Mouse (Mus musculus): ENCODE measurements at regions not wholly inside any gene's neighbourhood (a gene's known extent, or its start where the extent isn't known, plus 50 kb on each side); places are given as distances from the start of the nearest gene placed in this dataset.

DNA sequence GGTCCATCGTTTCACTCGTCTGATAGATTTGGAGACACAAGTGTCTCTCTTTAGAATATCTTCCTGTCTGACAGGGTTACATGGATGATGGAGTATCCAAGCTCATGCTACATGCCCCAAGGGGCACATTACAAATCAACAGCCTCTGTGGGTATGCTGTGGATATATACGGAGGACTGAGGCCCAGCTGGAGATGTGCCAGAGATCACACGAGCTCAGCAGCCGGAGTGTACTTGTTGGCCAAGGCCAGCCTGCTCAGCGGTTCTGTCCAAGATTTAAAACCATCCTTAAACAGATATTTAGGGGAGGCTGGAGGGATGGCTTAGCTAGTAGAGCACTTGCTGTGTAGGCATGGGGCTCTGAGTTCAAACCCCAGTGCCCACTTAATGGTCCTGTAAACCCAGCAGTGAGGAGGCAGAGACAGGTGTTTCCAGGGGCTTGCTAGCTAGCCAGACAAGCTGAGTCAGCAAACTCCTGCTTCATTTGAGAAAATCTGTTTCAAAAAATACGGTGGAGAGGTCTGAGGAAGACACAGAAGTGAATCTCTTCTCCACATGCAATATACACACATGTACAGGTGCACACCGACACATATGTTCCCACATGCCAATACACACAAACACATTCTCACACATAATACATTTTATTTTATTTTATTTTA is 85.6 kb upstream of the Aldh1b1 start:
- DNase-seq (ENCODE audit: low spot score): no peak

DNA sequence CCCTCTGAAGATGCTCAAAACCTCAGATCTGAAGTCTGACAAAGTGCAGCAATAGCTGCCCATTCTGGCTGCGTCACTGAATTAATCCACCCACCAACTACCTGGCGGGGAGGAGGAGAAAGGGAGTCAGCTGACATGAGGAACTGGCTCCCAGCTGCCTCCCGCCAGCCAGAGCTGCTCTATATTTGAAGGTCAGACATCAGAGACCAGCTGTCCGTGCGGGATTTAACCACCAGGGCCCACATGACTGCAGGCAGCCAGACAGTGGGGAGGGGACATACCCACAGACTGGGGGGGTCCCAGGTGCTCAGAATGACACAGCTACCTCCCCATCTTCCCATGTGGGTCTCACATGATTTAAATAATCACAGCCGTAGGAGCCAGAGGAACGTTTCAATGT is 94.8 kb upstream of the Aldh1b1 start:
- DNase-seq (ENCODE audit: low spot score): no peak

DNA sequence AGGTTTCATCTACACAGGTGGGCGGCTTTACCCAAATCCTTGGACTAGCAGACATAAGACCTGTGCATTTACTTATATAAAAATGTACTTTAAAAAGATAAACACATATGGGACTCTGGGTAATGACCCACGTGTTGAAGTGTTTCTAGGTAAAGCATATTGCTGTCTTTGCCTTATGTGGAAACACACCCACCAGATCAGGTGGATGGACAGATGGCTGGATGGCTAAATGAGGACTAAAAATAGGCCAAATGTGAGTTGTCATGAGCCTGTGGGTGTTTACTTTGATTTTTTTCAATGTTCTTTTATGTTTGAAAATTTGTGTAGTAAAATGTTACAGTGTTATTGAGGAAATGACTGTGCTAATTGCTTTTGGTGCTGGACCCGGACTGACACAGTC is 99.2 kb upstream of the Aldh1b1 start:
- DNase-seq (ENCODE audit: low spot score): no peak

DNA sequence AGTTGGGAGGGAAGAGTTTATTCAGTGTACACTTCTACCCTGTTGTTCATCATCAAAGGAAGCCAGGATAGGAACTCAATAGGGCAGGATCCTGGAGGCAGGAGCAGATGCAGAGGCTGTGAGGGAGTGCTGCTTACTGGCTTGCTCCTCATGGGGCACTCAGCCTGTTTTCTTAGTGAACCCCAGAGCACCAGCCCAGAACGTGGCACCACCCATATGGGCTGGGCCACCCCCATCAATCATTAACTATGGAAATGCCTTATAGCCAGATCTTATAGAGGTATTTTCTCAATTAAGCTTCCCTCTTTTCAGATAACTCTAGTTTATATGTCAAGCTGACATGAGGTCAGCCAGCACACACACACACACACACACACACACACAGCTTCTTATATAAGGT is 103.6 kb upstream of the Aldh1b1 start:
- no peak for DNase-seq (ENCODE audit: low spot score)

DNA sequence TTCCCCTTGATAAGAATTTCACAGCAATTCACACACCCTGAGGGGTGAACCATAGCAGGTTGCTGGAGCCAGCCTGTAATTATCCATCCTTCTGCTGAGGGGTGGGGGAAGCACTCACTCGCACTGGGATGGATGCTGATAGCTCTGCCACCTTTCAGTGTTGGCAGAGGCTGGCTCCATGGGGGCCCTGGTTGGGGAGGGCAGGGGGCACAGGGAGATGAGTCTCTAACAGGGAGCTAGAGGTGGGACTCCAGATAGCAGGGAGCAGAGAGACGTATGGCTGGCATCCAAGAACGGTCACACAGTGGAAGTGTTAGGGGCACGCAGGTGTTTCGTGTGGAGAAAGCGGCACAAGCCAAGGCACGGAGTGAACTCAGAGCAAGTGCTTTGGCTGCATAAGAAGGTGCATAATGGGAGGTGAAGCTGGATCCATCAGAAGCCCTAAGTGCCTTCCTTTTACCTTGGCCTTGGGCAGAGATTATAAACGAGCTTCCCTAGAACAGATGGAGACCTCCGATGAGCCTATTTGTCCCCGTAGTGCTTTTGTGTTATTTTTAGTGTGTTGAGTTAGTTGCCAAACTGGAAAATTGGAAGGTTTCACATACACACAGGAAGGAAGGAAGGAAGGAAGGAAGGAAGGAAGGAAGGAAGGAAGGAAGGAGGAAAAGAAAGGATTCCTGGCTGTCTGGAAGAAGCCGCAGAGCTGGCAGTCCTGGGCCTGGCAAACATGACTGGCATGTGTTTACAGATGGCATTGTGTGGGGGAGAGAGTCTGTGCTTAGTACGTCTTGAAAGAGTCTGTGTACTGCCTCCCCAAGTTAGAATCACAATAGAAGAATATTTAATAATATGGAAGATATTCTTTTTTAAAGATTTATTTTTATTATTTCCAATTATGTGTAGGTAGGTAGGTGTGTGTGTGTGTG is 108.6 kb upstream of the Aldh1b1 start:
- no peak for DNase-seq (ENCODE audit: low spot score)

DNA sequence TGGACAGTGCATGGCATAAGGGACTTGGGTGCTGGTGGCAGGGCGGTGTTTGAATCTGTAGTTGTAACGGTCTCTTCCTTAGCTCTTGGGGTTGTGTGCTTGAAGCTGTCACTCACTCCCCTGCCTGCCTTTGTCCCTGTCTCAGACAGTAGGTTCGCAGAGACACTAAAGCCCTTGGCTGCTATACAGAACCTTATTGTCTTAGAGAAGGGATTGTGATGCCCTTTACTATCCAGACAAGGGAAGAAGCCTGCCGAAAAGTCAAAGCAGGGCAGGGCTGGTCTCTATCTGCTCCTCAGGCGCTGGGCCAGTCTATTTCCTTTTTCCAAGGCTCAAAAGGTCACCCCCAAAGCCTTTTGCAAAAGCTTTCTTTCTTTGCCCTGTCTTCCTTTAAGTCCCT is 109.2 kb upstream of the Aldh1b1 start:
- no peak for DNase-seq (ENCODE audit: low spot score)

DNA sequence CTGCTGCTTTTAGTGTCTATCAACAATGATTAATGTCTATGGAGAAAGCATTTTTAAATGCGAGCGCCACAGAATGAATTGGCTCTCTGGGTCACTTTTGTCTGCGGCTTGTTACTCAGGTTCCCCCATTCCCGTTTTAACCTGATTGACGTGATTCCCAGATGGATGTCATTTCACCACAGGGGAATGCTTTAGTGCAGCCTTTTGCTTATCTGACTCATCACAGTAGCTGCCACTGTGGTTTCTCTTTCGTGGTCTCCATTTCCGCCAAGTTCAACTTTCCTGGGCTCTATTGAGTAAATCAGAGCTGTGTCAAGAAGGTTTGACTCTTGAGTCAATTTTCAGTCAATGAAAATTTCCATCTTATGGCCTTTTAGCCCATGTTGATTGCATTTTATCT is 110.6 kb upstream of the Aldh1b1 start:
- DNase-seq (ENCODE audit: low spot score): no peak

DNA sequence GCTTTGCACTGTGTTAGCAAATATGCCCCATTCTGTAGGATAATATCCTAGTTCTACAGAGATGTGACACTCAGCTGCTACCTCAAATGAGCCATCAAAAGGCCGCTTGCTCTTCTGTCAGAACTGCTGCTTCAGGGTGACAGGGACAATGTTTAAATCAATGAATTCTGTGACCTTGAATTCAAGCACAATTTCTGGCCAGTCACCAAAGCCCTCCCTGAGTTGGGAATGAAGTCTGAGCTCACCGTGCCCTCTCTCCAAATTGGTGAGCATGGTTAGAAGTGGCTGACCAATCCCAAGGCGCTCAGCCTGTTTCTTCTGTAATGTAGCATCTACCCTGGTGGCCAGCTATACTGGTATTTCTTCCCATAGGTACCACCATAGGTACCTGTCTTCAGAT is 113.8 kb upstream of the Aldh1b1 start:
- no peak for DNase-seq (ENCODE audit: low spot score)

DNA sequence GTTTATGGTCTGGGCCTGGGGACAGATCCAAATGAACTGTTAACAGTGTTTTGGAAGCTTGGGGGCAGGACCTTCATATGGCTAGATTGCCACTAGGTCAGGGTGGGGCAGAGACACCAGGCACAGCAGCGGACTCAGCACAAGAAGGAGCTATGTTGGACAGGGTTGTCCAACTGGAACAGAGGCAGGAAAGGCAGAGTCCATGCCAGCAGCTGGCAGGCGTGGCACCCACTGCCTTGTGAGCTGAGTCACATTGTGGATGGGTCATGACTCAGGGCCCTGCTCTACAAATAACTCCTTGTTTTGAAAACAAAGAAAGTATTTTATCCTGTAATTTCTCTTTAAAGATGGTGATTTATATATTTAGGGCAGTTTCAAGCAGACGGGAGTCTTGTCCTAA is 115.6 kb upstream of the Aldh1b1 start:
- no peak for DNase-seq (ENCODE audit: low spot score)

DNA sequence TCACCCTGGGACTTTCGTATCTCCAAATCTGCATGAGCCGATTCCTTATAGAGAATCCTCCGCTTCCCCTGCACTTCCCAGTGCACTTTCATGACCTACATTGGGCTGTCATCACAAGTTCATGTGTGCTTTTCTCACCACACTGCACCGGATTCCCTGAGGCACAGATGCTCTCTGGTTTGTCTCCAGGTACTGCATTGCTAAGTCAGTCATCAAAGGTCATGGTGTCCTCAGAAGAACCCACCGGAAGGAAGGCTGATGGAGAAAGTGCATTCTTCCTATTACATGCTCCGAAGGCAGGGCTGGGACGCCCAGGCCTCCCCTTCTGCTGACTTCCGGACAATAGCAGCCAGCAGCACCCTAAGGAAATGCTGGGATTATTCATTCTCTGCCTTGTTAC is 116.1 kb upstream of the Aldh1b1 start:
- no peak for DNase-seq (ENCODE audit: low spot score)

DNA sequence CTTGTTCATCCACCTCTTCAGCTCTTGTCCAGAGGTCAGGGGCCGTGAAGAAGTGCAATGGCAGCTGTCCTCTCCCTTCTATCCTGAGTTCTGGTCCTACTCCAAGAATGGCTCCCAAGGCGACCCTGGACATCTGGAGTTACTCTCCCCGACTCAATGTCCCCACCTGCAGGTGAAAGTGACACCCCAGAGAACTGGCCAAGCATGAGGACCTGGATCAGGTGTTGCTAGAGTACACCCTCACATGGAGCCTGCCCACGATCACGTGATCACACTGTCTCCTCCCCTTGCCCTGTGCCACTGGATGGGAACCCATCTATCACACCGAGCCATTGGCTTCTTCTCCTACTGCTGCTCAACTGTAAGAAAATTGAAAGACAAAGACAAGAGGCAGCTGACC is 122.7 kb upstream of the Aldh1b1 start:
- DNase-seq (ENCODE audit: low spot score): no peak

DNA sequence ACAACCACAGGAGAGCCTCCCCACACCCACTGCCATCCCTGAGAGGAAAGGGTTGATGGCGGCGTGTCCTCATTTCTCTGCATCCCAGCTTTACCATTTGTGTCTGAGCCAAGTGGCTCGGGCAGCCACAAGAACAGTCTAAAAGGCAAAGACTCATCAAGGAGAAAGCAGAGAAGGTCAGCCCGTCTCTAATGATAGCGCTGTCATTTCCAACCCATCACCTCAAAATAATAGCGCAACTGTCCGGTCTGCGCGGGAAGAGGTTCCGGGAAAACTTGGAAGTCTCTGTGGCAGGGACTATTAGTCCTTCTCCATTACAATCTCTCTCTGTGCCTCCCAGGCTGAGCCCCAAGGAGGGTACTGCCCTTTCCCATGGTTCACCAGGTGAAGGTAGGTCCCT is 124.5 kb upstream of the Aldh1b1 start:
- DNase-seq (ENCODE audit: low spot score): no peak

DNA sequence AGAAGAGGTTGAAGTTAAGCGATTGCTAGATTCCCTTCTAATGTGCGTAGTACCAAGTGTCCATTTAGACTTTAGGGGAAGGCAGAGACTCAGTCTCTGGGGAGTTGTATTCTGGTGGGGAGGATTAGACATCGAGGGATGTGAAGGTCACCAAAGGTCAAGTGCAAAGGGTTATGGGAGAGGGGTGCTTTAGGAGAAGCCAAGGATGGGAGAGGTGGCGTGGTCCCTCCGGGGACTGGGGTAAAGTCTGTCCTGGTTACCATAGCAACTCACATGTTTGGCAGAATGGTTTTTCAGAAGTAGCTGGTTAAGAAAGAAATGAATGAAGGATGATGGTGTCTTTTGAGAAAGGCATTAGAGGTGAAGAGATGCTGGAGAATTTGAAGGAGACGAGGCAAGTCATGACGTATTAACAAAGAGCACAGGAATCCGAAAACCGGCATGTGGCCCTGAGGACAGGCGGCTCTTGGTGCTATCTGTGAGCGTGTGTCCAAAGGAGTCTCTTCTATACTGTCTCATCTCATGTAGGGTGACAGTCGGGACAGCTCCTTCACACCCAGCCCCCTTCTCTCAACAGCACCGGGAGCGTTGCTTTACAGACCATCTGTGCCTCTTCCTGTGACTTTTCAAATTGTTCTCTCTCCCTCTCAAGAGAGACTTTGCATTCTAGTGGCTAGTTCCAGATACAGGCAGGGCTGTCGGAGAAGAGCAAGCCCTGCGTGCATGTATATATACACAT is 125.6 kb upstream of the Aldh1b1 start:
- DNase-seq (ENCODE audit: low spot score): no peak

DNA sequence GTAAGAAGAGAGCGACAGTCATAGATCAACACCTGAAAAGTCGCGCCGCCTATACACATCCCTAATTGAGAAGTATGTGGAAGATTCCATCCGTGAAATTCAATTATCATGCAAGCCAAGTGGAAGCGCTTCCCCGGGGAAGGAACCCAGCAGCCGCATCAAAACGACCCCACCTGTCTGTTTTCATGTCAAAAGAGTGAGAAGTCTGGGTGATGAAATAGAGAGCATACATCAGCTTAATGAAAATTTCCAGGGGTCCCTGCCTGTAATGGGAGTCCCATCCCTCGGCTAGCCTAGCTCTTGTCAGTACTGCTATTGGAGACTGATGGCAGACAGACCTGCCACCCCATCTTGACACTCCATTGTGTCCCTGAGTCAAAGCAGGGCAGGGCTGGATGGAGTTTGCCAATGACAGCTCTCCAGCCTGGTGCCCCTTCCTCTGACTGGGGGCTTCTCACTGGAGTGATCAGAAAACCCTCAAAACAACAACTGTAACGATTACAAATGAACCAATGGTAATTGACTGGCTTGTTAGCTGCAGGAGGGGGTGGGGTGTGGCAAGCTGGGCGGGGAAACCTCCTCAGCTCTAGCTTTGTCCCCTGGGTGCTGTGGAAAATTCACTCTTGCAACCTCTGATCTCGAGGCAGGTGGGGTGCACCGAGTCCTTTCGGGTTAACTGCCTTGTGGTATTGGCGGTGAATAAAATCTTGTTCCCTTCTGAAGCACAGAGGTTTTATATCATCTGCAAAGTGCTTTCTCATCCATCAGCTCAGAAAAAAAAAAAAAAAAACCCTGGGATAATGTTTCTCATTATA is 126.4 kb upstream of the Aldh1b1 start:
- DNase-seq (ENCODE audit: low spot score): no peak

DNA sequence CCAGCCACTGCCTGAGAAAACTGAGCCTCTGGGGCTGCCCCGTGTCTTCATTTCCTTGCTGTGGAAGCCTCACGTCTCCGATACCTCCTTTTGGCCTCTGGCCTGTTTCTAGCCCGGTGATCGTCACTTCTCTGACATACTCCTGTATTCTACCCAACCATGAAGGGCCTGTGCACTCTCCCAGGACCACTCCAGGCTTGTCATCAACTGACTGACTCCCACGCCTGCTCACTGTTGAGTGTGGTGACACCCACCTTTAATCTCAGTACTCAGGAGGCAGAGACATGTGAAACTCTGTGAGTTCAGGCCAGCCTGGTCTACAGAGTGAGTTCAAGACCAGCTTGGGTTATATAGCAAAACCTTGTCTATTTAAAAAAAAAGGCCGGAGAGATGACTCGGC is 132.1 kb upstream of the Shb start:
- DNase-seq (ENCODE audit: low spot score): no peak

DNA sequence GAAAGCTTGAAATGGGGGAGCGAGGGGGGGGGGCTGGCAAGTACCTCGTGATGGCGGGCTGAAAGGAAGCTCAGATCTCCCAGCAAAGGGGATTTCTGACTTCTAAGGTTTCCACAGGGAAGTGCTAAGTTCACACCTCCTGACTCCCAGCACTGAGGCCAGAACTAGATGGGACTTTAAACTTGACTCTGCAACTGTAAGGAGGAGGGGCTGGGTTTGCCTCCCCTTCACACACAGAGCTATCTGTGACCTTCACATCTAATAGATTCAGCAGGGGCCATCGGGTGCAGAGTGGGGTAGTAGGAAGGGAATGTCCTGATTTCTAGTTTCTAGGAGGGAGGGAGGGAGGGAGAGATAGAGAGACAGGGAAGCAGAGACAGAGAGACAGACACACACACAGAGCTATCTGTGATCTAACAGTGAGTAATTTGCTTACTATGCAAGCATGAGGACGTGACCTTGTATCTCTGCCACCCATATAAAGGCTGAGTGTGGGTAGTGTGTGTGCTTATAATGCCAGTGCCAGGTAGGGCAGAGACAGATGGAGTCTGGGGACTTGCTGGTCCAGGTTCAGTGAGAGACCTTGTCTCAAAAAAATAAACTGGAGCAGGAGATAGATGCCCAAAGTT is 125.2 kb upstream of the Shb start:
- DNase-seq (ENCODE audit: low spot score): no peak

DNA sequence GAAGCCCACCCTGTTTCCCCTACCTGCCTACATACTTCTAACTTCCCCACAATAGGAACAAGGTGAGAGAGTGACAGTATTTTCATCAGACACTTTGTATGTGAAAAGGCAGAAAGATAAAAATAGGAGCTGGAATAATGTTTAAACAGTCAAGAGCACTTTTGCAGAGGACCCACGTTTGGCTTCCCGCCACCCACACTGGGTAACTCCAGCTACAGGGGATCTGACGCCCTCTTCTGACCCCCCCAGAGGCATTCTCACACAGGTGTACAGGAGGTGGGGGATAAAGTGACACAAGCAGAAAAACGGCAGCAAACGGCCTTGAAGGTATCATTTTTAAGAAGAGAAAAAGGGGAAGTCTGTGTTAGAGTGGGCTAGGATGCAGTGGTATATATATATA is 123.5 kb upstream of the Shb start:
- DNase-seq (ENCODE audit: low spot score): no peak

DNA sequence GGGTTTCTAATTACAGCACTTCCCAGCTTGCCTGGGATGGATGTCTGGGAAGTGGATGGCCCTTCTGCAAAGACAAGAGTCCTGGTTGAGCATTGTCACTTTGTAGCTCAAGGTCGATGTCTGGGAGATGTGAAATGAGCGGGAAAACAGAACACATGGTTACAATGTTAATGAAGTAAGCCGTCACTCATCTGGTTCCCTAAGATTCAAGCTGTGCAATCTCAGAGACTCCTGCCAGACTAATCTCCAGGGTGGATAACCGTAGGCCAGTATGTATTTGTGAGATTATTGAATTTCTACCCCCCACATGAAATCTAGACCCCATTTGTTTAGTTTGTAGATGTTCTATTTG is 122.5 kb upstream of the Shb start:
- no peak for DNase-seq (ENCODE audit: low spot score)

DNA sequence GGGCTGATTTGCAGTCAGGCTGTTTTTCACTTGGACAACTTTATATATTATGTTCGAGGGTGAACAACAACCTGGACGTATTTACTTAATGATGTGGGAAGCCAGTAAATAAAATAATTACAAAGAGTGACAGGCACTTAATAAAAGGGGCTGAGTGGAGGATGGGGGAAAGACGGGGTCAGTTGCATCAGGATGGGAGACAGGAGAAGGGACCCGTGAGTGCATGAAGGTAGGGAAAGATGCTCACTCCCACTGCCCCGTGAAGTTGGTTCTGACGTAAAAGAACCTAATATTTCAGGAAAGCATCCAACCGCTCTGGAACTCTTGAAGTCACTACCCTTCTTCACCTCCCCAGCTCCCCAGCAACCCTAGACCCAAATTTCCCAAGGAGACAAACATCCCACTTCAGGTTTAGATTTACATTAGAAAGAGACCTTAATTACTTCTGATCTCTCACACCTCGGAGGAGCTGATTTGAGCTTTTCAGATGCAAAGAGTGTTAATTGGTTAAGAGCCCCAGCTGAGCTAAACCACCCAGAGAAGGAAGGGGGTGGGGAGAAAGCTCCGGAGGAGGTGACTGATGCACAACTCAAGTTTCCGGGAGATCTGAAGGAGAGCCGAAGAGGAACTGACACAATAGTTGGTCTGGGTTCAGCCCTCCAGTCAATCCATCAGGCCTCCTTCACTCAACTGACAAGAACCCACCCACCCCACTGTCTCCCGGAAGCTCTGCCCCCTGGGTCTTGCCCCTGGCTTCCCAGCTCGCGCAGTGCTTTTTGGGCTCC is 121.9 kb upstream of the Shb start:
- DNase-seq (ENCODE audit: low spot score): peak; percentile 4

DNA sequence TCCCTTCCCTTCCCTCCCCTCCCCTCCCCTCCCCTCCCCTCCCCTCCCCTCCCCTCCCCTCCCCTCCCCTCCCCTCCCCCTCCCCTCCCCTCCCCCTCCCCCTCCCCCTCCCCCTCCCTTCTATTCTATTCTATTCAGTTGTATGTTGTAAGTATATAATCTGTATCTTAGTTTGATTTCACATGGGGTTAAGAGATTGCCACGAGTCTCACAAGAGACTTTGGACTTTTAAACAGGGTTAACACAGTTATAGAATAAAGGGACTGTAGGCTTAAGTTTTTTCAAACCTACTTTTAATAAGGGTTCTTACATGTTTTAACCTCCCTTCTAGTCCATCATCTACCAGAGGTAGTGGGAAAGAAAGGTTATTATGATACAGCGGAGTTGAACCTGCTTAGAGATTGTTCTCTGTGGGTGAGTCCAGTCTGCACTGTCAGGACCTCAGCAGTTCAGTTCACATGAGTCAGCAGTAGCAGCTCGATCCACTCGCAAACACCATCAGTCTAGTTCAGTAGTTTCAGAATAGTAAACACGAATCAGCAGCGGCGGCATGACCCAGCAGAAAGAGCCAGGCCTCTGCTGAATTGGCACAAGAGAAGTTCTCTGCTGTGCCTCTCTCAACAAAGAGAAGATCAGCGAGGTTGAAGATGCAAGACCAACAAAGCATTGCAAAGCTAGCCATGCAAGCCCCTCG is 116.8 kb upstream of the Shb start:
- DNase-seq (ENCODE audit: low spot score): no peak
